Mouse (Mus musculus) testis, adult 2 months (tissue): ENCODE data around the gene Usp22.

ENCODE experiments used
- CTCF ChIP-seq: fragments of 200-500 bp; IDR thresholded peaks from 2 replicates; pipeline ENCODE4 v1.5.1; 2012; ENCODE audit warnings: low read depth, mild to moderate bottlenecking, inconsistent platforms, low read length, moderate library complexity; ENCODE audit not compliant: control insufficient read depth, insufficient read depth, insufficient replicate concordance
- POLR2A ChIP-seq: fragments of 200-500 bp; IDR thresholded peaks from 2 replicates; pipeline ENCODE4 v1.6.1; 2012; ENCODE audit warnings: low read depth, mild to moderate bottlenecking, inconsistent platforms, low read length, moderate library complexity; ENCODE audit not compliant: control insufficient read depth

- no peak for TF ChIP-seq POLR2A
- no peak for TF ChIP-seq CTCF
Measured at GRCm38 (mm10) chr11:61162776-61163175, 12.1 kb downstream of the Usp22 start.
